ENCODE assay signal across 16 mouse cellular contexts in genomic region chr9:32500886-32501285, GRCm38 (mm10). TPM values are rescaled to one million over a fixed set of nuclear protein-coding genes. Genes with fewer than 3 reads are reported as not detected.
DNase-seq lines count a peak whose midpoint lies in the region; ATAC-seq and TF ChIP-seq lines count a peak whose summit lies in the region.
"Had no signal": no experiment of that assay in that cellular context is flagged by ENCODE, and none has a peak within 500 bp of the region (broad histone marks: within the 10 kb centered on the region; RNA-seq: fewer than 3 reads in every experiment).

No protein-coding gene starts in this region.

- DNase-seq in kidney, adult 2 months, result no peak
- DNase-seq in kidney, adult 9 months, result no peak
- no peak for DNase-seq in thymus, adult 2 months
- no peak for DNase-seq in thymus, postnatal 36 days
- peak; percentile 49 for DNase-seq in telencephalon, adult 2 months (ENCODE audit: low read depth, low spot score)
- DNase-seq in frontal cortex, postnatal 25 days (ENCODE audit: low spot score in 2 of 2), result no peak
- DNase-seq: adrenal gland, adult 8-10 months; cerebellum, adult 18-20 months; gastrocnemius, postnatal 25 days; heart, postnatal 4 days; kidney, postnatal 10 days; retina, postnatal 1 day had no signal

- no peaks in the 10 kb centered on the region for H3K9me3 ChIP-seq in intestine, postnatal 0 days (ENCODE audit: control insufficient read depth)
- H3K9me3 ChIP-seq: lung, embryonic 15.5 days had no signal

- no peaks in the 10 kb centered on the region for H3K27me3 ChIP-seq in kidney, adult 2 months (replicated peaks; ENCODE audit: control insufficient read depth, insufficient read depth, low read length)
- H3K27me3 ChIP-seq in thymus, adult 2 months (ENCODE audit: control insufficient read depth, insufficient read depth, low read length), result no peaks in the 10 kb centered on the region
- H3K27me3 ChIP-seq in intestine, postnatal 0 days (replicated peaks; ENCODE audit: control insufficient read depth, insufficient read depth, low read length), result no peaks in the 10 kb centered on the region
- H3K27me3 ChIP-seq: lung, embryonic 15.5 days; Patski had no signal

- H3K4me2 ChIP-seq in intestine, postnatal 0 days (replicated peaks; ENCODE audit: low read depth), result no peak overlapping the region
- H3K4me2 ChIP-seq: lung, embryonic 15.5 days had no signal

- H3K4me1 ChIP-seq in kidney, adult 2 months (ENCODE audit: control insufficient read depth, insufficient read depth, low read length), result peaks cover 2% of the 10 kb centered on the region; the same call in 1 of the 2 replicates
- peaks cover 67% of the 10 kb centered on the region for H3K4me1 ChIP-seq in thymus, adult 2 months (replicated peaks; ENCODE audit: control insufficient read depth, insufficient read depth, low read length)
- H3K4me1 ChIP-seq in intestine, postnatal 0 days (replicated peaks; ENCODE audit: control insufficient read depth, insufficient read depth, low read length), result no peaks in the 10 kb centered on the region

- H3K9ac ChIP-seq in intestine, postnatal 0 days (ENCODE audit: low read depth, low read length), result no peak overlapping the region
- H3K9ac ChIP-seq: lung, embryonic 15.5 days had no signal

- ATAC-seq in intestine, postnatal 0 days, result no peak
- ATAC-seq: Patski had no signal

- no peak for TF ChIP-seq POLR2A in kidney, adult 2 months (IDR thresholded peaks at IDR 0.05; ENCODE audit: low read depth, low read length)
- no peak for TF ChIP-seq POLR2A in thymus, adult 2 months (IDR thresholded peaks at IDR 0.05; ENCODE audit: control insufficient read depth, extremely low read depth, insufficient read depth, low read length, poor library complexity)

- no peaks in the 10 kb centered on the region for H3K36me3 ChIP-seq in kidney, adult 2 months (ENCODE audit: control insufficient read depth, insufficient read depth, low read length)
- no peaks in the 10 kb centered on the region for H3K36me3 ChIP-seq in thymus, adult 2 months (ENCODE audit: control insufficient read depth, insufficient read depth, low read length)
- H3K36me3 ChIP-seq in macrophage (ENCODE audit: inconsistent target), result no peaks in the 10 kb centered on the region; the same call in 1 of the 2 replicates
- no peaks in the 10 kb centered on the region for H3K36me3 ChIP-seq in intestine, postnatal 0 days (ENCODE audit: control insufficient read depth, insufficient read depth)
- H3K36me3 ChIP-seq: lung, embryonic 15.5 days had no signal

- no peak overlapping the region for H3K4me3 ChIP-seq in kidney, adult 2 months (ENCODE audit: insufficient read depth, low read depth, low read length)
- H3K4me3 ChIP-seq in thymus, adult 2 months (ENCODE audit: control insufficient read depth, insufficient read depth, low read length), result no peak overlapping the region
- H3K4me3 ChIP-seq in macrophage (ENCODE audit: inconsistent target), result no peak overlapping the region
- H3K4me3 ChIP-seq in intestine, postnatal 0 days (ENCODE audit: low read depth, low read length), result no peak overlapping the region
- H3K4me3 ChIP-seq: lung, embryonic 15.5 days had no signal

- peaks cover 88% of the 10 kb centered on the region for H3K79me2 ChIP-seq in macrophage (ENCODE audit: inconsistent target)

- H3K27ac ChIP-seq in kidney, adult 2 months (ENCODE audit: insufficient read depth, low read depth, low read length), result peak overlapping the region; percentile 11; the same call in 1 of the 2 replicates
- peak overlapping the region; percentile 43 for H3K27ac ChIP-seq in thymus, adult 2 months (ENCODE audit: control insufficient read depth, insufficient read depth, low read length)
- H3K27ac ChIP-seq in macrophage, result peak overlapping the region; percentile 98
- no peak overlapping the region for H3K27ac ChIP-seq in intestine, postnatal 0 days (ENCODE audit: low read depth, low read length)
- H3K27ac ChIP-seq: lung, embryonic 15.5 days had no signal

- no peak for TF ChIP-seq CTCF in kidney, adult 2 months (conservative IDR thresholded peaks at IDR 0.05; ENCODE audit: insufficient read depth, insufficient read length, low read depth, low read length)
- TF ChIP-seq CTCF in thymus, adult 2 months (IDR thresholded peaks at IDR 0.05; ENCODE audit: borderline replicate concordance, control insufficient read depth, extremely low read depth, insufficient read depth, low read length, poor library complexity), result no peak
- no peak for TF ChIP-seq CTCF in intestine, postnatal 0 days (IDR thresholded peaks at IDR 0.05; ENCODE audit: low read depth)

- WGBS in kidney, adult 2 months, result 77% methylated on average over 8 of the region's 8 CpGs
- 60% methylated on average over 8 of the region's 8 CpGs for WGBS in thymus, adult 2 months
- whole genome bisulfite sequencing in macrophage (ENCODE audit: missing documents), result 5% methylated on average over 7 of the region's 8 CpGs
- WGBS in intestine, postnatal 0 days, result 83% methylated on average over 8 of the region's 8 CpGs

RNA-seq across cellular contexts. Expression of gene Fli1, which starts 41.8 kb away (rescaled TPM):
- polyA plus RNA-seq in kidney, adult 2 months (2012; rRNA removed), result 7.2 and 9.6 TPM in 2 replicates
- 28.5 and 33.9 TPM in 2 replicates for polyA plus RNA-seq in thymus, adult 2 months (2012; rRNA removed)
- total RNA-seq in macrophage (2018; cell fraction: chromatin; rRNA removed), result 100 to 1,000 TPM in 9 of 26 experiments, 10 to 100 TPM in 17; 21.1 to 160 (median 95.3) TPM
- total RNA-seq in macrophage (2018; cell fraction: cytosol; rRNA removed), result 100 to 1,000 TPM in 2 of 26 experiments, 10 to 100 TPM in 24; 44.1 to 110 (median 89.3) TPM
- 100 to 1,000 TPM in 6 of 26 experiments, 10 to 100 TPM in 20; 26.3 to 141 (median 83.7) TPM for total RNA-seq in macrophage (2018; cell fraction: nucleus; rRNA removed)
- polyA plus RNA-seq in macrophage (2018), result 47.2 to 90.9 TPM (median 59.7 TPM) in 3 replicates
- polyA plus RNA-seq in intestine, postnatal 0 days (2015; fragmentation: Nextera tagmentation; extraction: Ambion mirVana), result 6.0 and 6.1 TPM in 2 replicates
